Mouse (Mus musculus): ENCODE measurements at regions not wholly inside any gene's neighbourhood (a gene's known extent, or its start where the extent isn't known, plus 50 kb on each side); places are given as distances from the start of the nearest gene placed in this dataset.

DNA sequence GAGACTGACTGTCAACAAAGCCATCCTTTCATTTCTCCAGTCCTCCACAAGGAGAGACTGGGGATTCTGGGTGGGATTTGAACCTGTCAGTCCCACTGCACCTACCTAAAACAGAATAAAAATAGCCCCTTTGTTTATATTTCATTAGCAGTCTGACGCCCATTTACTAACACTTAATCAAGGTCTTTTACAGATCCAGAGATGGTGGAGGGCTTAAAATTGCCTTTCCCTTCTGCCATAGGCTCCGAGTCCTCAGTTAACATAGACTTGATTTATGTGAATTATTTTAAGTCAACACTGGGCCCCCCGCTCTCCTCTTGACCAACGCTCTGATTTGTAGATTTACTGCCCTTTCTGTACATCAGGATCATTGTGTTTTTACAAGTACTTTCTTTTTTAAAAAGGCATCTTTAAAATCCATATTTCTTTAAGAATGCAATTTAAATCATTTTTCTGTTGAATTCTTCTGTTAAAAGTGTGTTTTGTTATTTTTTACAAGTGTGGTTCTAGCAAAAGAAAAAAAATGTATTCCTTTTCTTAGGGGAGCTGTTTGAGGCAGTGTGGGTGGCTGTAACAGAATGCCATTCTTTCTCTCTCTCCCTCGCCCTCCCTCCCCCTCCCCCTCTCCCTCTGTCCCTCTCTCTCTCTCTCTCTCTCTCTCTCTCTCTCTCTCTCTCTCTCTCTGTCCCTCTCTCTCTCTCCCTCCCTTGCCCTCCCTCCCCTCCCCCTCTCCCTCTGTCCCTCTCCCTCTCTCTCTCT, 946.8 kb downstream of the Galc start:
- DNase-seq = no peak

GRCm38 (mm10) chr12:97278792-97279191, 980.5 kb downstream of the Galc start:
- no peak for DNase-seq

GRCm38 (mm10) chr12:97278331-97278730, 980.9 kb downstream of the Galc start:
- DNase-seq = peak in 1 of 2 experiments; percentile 1

Measured in kidney, adult 8-10 months (tissue).